Mouse (Mus musculus) urinary bladder, postnatal 4 days (tissue): Measurements from ENCODE around the gene BC052040.

ENCODE experiments used
- DNase-seq, 2 experiments: peaks; one replicate each; pipeline ENCODE4 v3.0.0; 2021 to 2022; ENCODE audit warnings: low spot score in 2 of 2

The BC052040 gene

GRCm38 (mm10) chr2:115601280-115601679 lies 19.8 kb downstream of the BC052040 start:
- DNase-seq, result no peak

GRCm38 (mm10) chr2:115602116-115602515 lies 20.6 kb downstream of the BC052040 start:
- no peak for DNase-seq

GRCm38 (mm10) chr2:115604132-115604531 lies 22.6 kb downstream of the BC052040 start:
- DNase-seq, result no peak

- DNase-seq, result no peak
Observed at GRCm38 (mm10) chr2:115605829-115606336, 24.4 kb downstream of the BC052040 start.

GRCm38 (mm10) chr2:115609020-115609419 lies 27.5 kb downstream of the BC052040 start:
- no peak for DNase-seq

GRCm38 (mm10) chr2:115610092-115610491 lies 28.6 kb downstream of the BC052040 start:
- DNase-seq, result no peak

- no peak for DNase-seq
Observed at GRCm38 (mm10) chr2:115610503-115610902, 29.0 kb downstream of the BC052040 start.

- DNase-seq, result no peak
Observed at GRCm38 (mm10) chr2:115613830-115614520, 32.5 kb downstream of the BC052040 start.

GRCm38 (mm10) chr2:115628471-115628870 lies 47.0 kb downstream of the BC052040 start:
- no peak for DNase-seq

GRCm38 (mm10) chr2:115631031-115631434 lies 49.5 kb downstream of the BC052040 start:
- no peak for DNase-seq

GRCm38 (mm10) chr2:115631826-115632225 lies 50.3 kb downstream of the BC052040 start:
- DNase-seq, result no peak

GRCm38 (mm10) chr2:115650203-115650602 lies 68.7 kb downstream of the BC052040 start:
- no peak for DNase-seq

GRCm38 (mm10) chr2:115659712-115660111 lies 78.2 kb downstream of the BC052040 start:
- no peak for DNase-seq

GRCm38 (mm10) chr2:115660213-115661120 lies 79.0 kb downstream of the BC052040 start:
- no peak for DNase-seq

- no peak for DNase-seq
Observed at GRCm38 (mm10) chr2:115667516-115667915, 86.0 kb downstream of the BC052040 start.

GRCm38 (mm10) chr2:115673054-115673660 lies 91.6 kb downstream of the BC052040 start:
- DNase-seq, result no peak

GRCm38 (mm10) chr2:115678786-115679185 lies 97.3 kb downstream of the BC052040 start:
- no peak for DNase-seq

GRCm38 (mm10) chr2:115685250-115685649 lies 103.7 kb downstream of the BC052040 start:
- DNase-seq, result no peak

- no peak for DNase-seq
Observed at GRCm38 (mm10) chr2:115687612-115688011, 106.1 kb downstream of the BC052040 start.

- no peak for DNase-seq
Observed at GRCm38 (mm10) chr2:115688282-115688681, 106.8 kb downstream of the BC052040 start.

- no peak for DNase-seq
Observed at GRCm38 (mm10) chr2:115693841-115694240, 112.3 kb downstream of the BC052040 start.

GRCm38 (mm10) chr2:115694386-115694785 lies 112.9 kb downstream of the BC052040 start:
- DNase-seq, result no peak
